Mouse (Mus musculus): Measurements from ENCODE around the gene Jpt2. TPM values are rescaled to one million over a fixed set of nuclear protein-coding genes. Genes with fewer than 3 reads are reported as not detected.

Gene Jpt2
- polyA plus RNA-seq, 1 experiment from 2014 or later: 277 TPM

Other genes with a start within 250 kb of the Jpt2 start
- 0.29 and 0.41 TPM in 2 replicates for gene Rnf151, start 242.6 kb downstream of the Jpt2 start, polyA plus RNA-seq (2016; fragmentation: Nextera tagmentation; extraction: Ambion mirVana)
- gene Rps2, start 242.6 kb downstream of the Jpt2 start, polyA plus RNA-seq (2016; fragmentation: Nextera tagmentation; extraction: Ambion mirVana): 1,161 and 1,172 TPM in 2 replicates
- gene Ndufb10, start 236.2 kb downstream of the Jpt2 start, polyA plus RNA-seq (2016; fragmentation: Nextera tagmentation; extraction: Ambion mirVana): 206 and 217 TPM in 2 replicates
- not detected in 2 replicates for gene Rpl3l, start 232.9 kb downstream of the Jpt2 start, polyA plus RNA-seq (2016; fragmentation: Nextera tagmentation; extraction: Ambion mirVana)
- 22.7 and 24.1 TPM in 2 replicates for gene Msrb1, start 224.0 kb downstream of the Jpt2 start, polyA plus RNA-seq (2016; fragmentation: Nextera tagmentation; extraction: Ambion mirVana)
- gene Hs3st6, start 207.7 kb downstream of the Jpt2 start, polyA plus RNA-seq (2016; fragmentation: Nextera tagmentation; extraction: Ambion mirVana): 2.7 and 4.0 TPM in 2 replicates
- not detected in 2 replicates for gene Meiob, start 156.4 kb downstream of the Jpt2 start, polyA plus RNA-seq (2016; fragmentation: Nextera tagmentation; extraction: Ambion mirVana)
- gene Hagh, start 120.5 kb downstream of the Jpt2 start, polyA plus RNA-seq (2016; fragmentation: Nextera tagmentation; extraction: Ambion mirVana): 26.3 and 27.6 TPM in 2 replicates
- gene Fahd1, start 110.3 kb downstream of the Jpt2 start, polyA plus RNA-seq (2016; fragmentation: Nextera tagmentation; extraction: Ambion mirVana): 18.6 and 22.5 TPM in 2 replicates
- 0.37 and 0.43 TPM in 2 replicates for gene Igfals, start 94.7 kb downstream of the Jpt2 start, polyA plus RNA-seq (2016; fragmentation: Nextera tagmentation; extraction: Ambion mirVana)
- 50.1 and 53.2 TPM in 2 replicates for gene Nubp2, start 74.3 kb downstream of the Jpt2 start, polyA plus RNA-seq (2016; fragmentation: Nextera tagmentation; extraction: Ambion mirVana)
- 40.4 and 46.1 TPM in 2 replicates for gene Spsb3, start 74.0 kb downstream of the Jpt2 start, polyA plus RNA-seq (2016; fragmentation: Nextera tagmentation; extraction: Ambion mirVana)
- gene Eme2, start 65.6 kb downstream of the Jpt2 start, polyA plus RNA-seq (2016; fragmentation: Nextera tagmentation; extraction: Ambion mirVana): 32.8 and 47.1 TPM in 2 replicates
- 89.5 and 94.8 TPM in 2 replicates for gene Mrps34, start 65.6 kb downstream of the Jpt2 start, polyA plus RNA-seq (2016; fragmentation: Nextera tagmentation; extraction: Ambion mirVana)
- 46.2 and 46.5 TPM in 2 replicates for gene Nme3, start 64.2 kb downstream of the Jpt2 start, polyA plus RNA-seq (2016; fragmentation: Nextera tagmentation; extraction: Ambion mirVana)
- gene Mapk8ip3, start 23.7 kb downstream of the Jpt2 start, polyA plus RNA-seq (2016; fragmentation: Nextera tagmentation; extraction: Ambion mirVana): 45.0 and 46.5 TPM in 2 replicates
- 9.4 and 12.1 TPM in 2 replicates for gene Cramp1l, start 55.1 kb upstream of the Jpt2 start, polyA plus RNA-seq (2016; fragmentation: Nextera tagmentation; extraction: Ambion mirVana)
- 26.2 and 26.5 TPM in 2 replicates for gene Ift140, start 55.4 kb upstream of the Jpt2 start, polyA plus RNA-seq (2016; fragmentation: Nextera tagmentation; extraction: Ambion mirVana)
- gene Tmem204, start 122.9 kb upstream of the Jpt2 start, polyA plus RNA-seq (2016; fragmentation: Nextera tagmentation; extraction: Ambion mirVana): 11.0 and 12.0 TPM in 2 replicates
- 58.0 and 60.1 TPM in 2 replicates for gene Telo2, start 155.3 kb upstream of the Jpt2 start, polyA plus RNA-seq (2016; fragmentation: Nextera tagmentation; extraction: Ambion mirVana)
- gene Ptx4, start 160.1 kb upstream of the Jpt2 start, polyA plus RNA-seq (2016; fragmentation: Nextera tagmentation; extraction: Ambion mirVana): 0.31 and 0.42 TPM in 2 replicates
- gene Clcn7, start 172.7 kb upstream of the Jpt2 start, polyA plus RNA-seq (2016; fragmentation: Nextera tagmentation; extraction: Ambion mirVana): 24.6 and 26.0 TPM in 2 replicates
- not detected in 2 replicates for gene Ccdc154, start 201.8 kb upstream of the Jpt2 start, polyA plus RNA-seq (2016; fragmentation: Nextera tagmentation; extraction: Ambion mirVana)
- not detected in 2 replicates for gene Gm38655, start 214.8 kb upstream of the Jpt2 start, polyA plus RNA-seq (2016; fragmentation: Nextera tagmentation; extraction: Ambion mirVana)
- gene BC003965, start 223.9 kb upstream of the Jpt2 start, polyA plus RNA-seq (2016; fragmentation: Nextera tagmentation; extraction: Ambion mirVana): 35.5 and 35.7 TPM in 2 replicates
- 10.3 and 10.5 TPM in 2 replicates for gene Unkl, start 227.7 kb upstream of the Jpt2 start, polyA plus RNA-seq (2016; fragmentation: Nextera tagmentation; extraction: Ambion mirVana)

Measured in limb, embryonic 12.5 days (tissue).